Mouse (Mus musculus) olfactory bulb, adult 2 months (tissue): ENCODE data around the gene Smoc2. TPM values are rescaled to one million over a fixed set of nuclear protein-coding genes. Genes with fewer than 3 reads are reported as not detected.

Experiments
- H3K27ac ChIP-seq: fragments of 200-500 bp; 2 replicates; pipeline ENCODE4 v1.5.1; 2012; ENCODE audit warnings: low read depth, low read length; ENCODE audit not compliant: insufficient read depth
- H3K4me1 ChIP-seq: fragments of 200-500 bp; 2 replicates; pipeline ENCODE4 v1.6.1; 2012; ENCODE audit warnings: low read length; ENCODE audit not compliant: control insufficient read depth, insufficient read depth
- H3K4me3 ChIP-seq: fragments of 200-500 bp; 2 replicates; pipeline ENCODE4 v1.5.1; 2012; ENCODE audit warnings: mild to moderate bottlenecking, low read depth, low read length, moderate library complexity; ENCODE audit not compliant: insufficient read depth
- CTCF ChIP-seq: fragments of 200-500 bp; IDR thresholded peaks from 2 replicates; pipeline ENCODE4 v1.5.1; 2012; ENCODE audit warnings: low read depth, mild to moderate bottlenecking, low read length, moderate library complexity; ENCODE audit not compliant: insufficient read depth
- POLR2A ChIP-seq: fragments of 200-500 bp; IDR thresholded peaks from 2 replicates; pipeline ENCODE4 v1.6.1; 2012; ENCODE audit warnings: mild to moderate bottlenecking, low read depth, low read length, moderate library complexity; ENCODE audit not compliant: insufficient read depth
- WGBS: fragments of 180-500 bp; shearing (Covaris S2); methylation state at CpG from one replicate; pipeline ENCODE4 v1.1.7; 2018; 5-methylcytosine and 5-hydroxymethylcytosine counted together
- polyA plus RNA-seq: library from polyadenylated mRNA; stranded (reverse); fragments of >200 nt; gene quantifications from 2 replicates; pipeline ENCODE4 v1.2.4, GENCODE M21; 2012; ENCODE audit warnings: low replicate concordance; ENCODE audit not compliant: missing spikeins, insufficient read depth, insufficient read length

The Smoc2 gene
- polyA plus RNA-seq, 1 experiment, result not detected

- 81% methylated on average over 2 of the region's 2 CpGs for WGBS
- no peak overlapping the region for H3K27ac ChIP-seq
- no peak for TF ChIP-seq POLR2A
- no peak for TF ChIP-seq CTCF
- H3K4me3 ChIP-seq, result no peak overlapping the region
- H3K4me1 ChIP-seq, result no peaks in the 10 kb centered on the region
These were observed 133.2 kb downstream of the Smoc2 start for GRCm38 (mm10) chr17:14412460-14412859.

- 69% methylated on average over 5 of the region's 5 CpGs for WGBS
- H3K4me3 ChIP-seq, result no peak overlapping the region
- H3K4me1 ChIP-seq, result no peaks in the 10 kb centered on the region
- no peak for TF ChIP-seq CTCF
- TF ChIP-seq POLR2A, result no peak
- H3K27ac ChIP-seq, result no peak overlapping the region
These were observed 135.2 kb downstream of the Smoc2 start for GRCm38 (mm10) chr17:14414511-14414910.

GRCm38 (mm10) chr17:14420460-14421046 lies 141.2 kb downstream of the Smoc2 start:
- TF ChIP-seq CTCF (no peak), POLR2A (no peak)
- 45% methylated on average over 8 of the region's 8 CpGs for WGBS
- Histone ChIP-seq H3K4me1 (no peaks in the 10 kb centered on the region), H3K27ac (no peak overlapping the region), H3K4me3 (no peak overlapping the region)

GRCm38 (mm10) chr17:14426481-14426880 lies 147.2 kb downstream of the Smoc2 start:
- Histone ChIP-seq H3K4me1 (no peaks in the 10 kb centered on the region), H3K27ac (no peak overlapping the region), H3K4me3 (no peak overlapping the region)
- no peak for TF ChIP-seq CTCF
- no peak for TF ChIP-seq POLR2A
- WGBS, result 71% methylated on average over 6 of the region's 6 CpGs

GRCm38 (mm10) chr17:14434717-14435116 lies 155.4 kb downstream of the Smoc2 start:
- Histone ChIP-seq H3K4me1 (no peaks in the 10 kb centered on the region), H3K27ac (no peak overlapping the region), H3K4me3 (no peak overlapping the region)
- TF ChIP-seq CTCF (no peak), POLR2A (no peak)
- 74% methylated on average over 4 of the region's 4 CpGs for WGBS

- Histone ChIP-seq H3K4me3 (no peak overlapping the region), H3K4me1 (no peaks in the 10 kb centered on the region), H3K27ac (no peak overlapping the region)
- TF ChIP-seq POLR2A (no peak), CTCF (no peak)
- 57% methylated on average over 5 of the region's 5 CpGs for WGBS
These were observed 166.3 kb downstream of the Smoc2 start for GRCm38 (mm10) chr17:14445611-14446010.

GRCm38 (mm10) chr17:14447275-14447674 lies 168.0 kb downstream of the Smoc2 start:
- Histone ChIP-seq H3K27ac (no peak overlapping the region), H3K4me1 (no peaks in the 10 kb centered on the region), H3K4me3 (no peak overlapping the region)
- TF ChIP-seq CTCF, result no peak
- TF ChIP-seq POLR2A, result no peak
- 80% methylated on average over 5 of the region's 5 CpGs for WGBS

Other genes starting within 250 kb of the Smoc2 start
- gene Gm7358, start 220.0 kb upstream of the Smoc2 start, polyA plus RNA-seq, result not detected in 2 replicates
- gene Dact2, start 75.2 kb upstream of the Smoc2 start, polyA plus RNA-seq, result not detected in 2 replicates